Mouse (Mus musculus) embryo, embryonic 11.5 days (tissue): ENCODE data around the gene Cdkl4.
A peak's percentile ranks its signal among the peaks of the same experiment; 100 is the strongest.
"Not testable (repeated sequence)": the region's sequence is repeated elsewhere in the genome, so short reads cannot be mapped to it uniquely, and the experiment has no call there.

Source experiments
- DNase-seq: peaks from one replicate; pipeline ENCODE4 v3.0.0-alpha.2; 2012; ENCODE audit warnings: low read depth, low spot score

Cdkl4 gene

GRCm38 (mm10) chr17:80577639-80578038 is at the start of gene Cdkl4:
Cdkl4 (minus strand) TSS chr17:80577813.
- DNase-seq = no peak

DNA sequence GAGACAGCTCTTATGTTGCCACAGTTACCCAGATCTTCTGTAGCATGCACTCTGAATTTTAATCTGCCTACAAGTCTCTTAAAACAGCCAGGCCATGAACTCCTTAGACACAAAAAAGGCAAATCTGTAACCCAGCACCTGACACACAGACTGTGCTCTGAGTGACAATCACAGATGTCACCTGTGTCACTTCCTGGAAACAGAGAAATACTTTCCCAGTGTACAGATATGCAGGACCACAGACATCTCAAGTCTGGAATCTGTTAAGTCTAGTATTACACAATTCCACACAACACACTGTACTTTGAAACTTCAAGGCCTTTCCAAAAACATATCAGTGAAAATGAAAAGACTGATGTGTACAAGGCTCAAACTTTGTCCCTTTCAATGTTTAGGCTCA is 47.4 kb upstream of the Cdkl4 start:
- no peak for DNase-seq

GRCm38 (mm10) chr17:80621691-80622090 is 44.1 kb upstream of the Cdkl4 start:
- no peak for DNase-seq

DNA sequence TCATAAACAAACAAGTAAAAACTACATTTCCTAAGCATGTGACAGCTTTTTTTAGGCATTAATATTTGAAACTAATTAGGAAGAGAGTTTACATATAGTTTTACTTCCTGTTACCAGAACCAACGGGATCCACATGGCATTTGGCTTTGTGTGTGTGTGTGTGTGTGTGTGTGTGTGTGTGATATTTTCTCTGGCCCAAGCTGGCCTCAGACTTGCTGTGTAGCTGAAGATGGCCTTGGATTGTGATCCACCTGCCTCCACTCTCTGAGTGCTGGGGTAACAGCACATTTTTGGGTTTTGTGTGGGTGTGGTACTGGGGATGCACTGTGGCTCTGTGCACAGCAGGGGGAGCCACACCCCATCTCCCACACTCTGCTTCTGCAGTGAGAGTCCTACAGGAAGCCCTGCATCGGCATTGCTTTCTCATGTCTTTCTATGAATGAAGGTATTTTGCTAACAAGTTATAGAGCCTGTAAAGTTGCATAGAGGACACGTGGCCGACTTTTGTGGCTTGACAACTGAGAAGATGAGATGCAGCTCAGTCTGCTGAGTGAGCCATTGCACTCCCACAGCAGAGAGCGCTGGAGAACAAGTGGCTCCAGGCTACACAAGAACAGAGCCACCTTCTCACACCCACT is 43.3 kb upstream of the Cdkl4 start:
- peak; percentile 31 for DNase-seq

- no peak for DNase-seq
Measured at GRCm38 (mm10) chr17:80619556-80619955, 41.9 kb upstream of the Cdkl4 start.

GRCm38 (mm10) chr17:80618890-80619289 is 41.3 kb upstream of the Cdkl4 start:
- DNase-seq = no peak

DNA sequence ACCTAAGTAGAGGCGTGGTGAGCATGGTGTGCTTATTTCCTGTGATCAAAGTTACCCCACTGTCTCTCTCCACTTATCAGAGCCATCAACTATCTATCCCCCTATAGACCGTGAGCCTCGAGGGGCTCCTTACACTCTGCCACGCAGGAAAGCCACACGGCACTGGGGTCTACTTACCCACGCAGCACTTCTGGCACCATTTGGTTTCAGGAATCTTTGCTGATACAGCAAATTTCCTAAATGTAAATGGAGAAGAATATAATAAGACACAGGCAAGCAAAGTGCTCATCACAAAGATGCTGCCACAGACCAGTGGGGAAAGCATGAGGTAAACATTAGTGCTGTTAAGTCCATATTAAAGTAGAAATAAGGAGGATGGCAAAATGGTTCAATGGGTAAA is 26.2 kb upstream of the Cdkl4 start:
- DNase-seq = no peak

DNA sequence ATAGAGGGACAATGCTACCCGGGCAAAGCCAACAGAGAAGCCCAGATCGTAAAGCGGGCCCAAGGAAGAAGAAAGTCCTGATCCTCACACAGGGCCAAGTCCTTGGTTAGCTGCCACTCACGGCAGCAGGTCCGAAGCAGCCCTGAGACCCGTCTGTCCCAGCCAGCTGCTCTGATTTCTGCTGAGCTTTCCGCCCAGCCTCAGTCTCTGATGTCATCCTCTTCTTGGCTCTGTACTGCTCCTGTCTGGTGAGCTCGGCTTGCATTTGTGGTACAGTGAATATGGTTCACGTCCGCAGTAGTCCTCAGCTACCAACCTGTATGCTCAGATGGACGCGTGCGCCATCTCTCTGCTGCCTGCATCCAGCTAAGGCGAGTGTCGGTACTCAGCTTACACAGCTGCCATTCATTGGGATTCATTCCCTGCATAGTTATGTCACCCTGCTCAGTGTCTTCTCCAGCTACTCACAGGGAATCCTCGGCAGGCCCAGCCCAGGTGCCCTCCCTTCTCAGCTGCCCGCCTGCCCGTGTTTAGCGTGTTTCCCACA is 25.5 kb upstream of the Cdkl4 start:
- DNase-seq = no peak

GRCm38 (mm10) chr17:80601371-80601770 is 23.8 kb upstream of the Cdkl4 start:
- DNase-seq = peak; percentile 30

DNA sequence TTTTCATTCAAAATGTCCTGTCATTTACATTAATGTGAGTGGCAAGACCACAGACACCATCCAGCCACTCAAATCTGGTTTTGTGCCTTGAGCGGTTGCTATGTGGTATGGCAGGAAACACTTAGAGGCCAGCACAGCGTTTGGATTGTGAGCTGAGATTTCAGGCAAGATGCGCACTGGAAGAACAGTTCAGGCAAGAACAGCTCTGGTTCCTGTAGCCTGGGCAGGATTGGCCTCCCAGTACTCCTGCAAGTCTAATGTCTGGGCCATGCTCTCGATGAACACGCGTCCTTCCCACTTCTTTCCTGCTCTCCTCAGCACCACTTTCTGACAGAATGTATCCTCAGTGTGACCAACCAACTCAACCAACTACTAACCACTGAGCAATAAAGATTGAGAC is 5.4 kb upstream of the Cdkl4 start:
- no peak for DNase-seq

GRCm38 (mm10) chr17:80579901-80580300 is 2.3 kb upstream of the Cdkl4 start:
- DNase-seq = no peak

- no peak for DNase-seq
Measured at GRCm38 (mm10) chr17:80579089-80579488, 1.5 kb upstream of the Cdkl4 start.

- no peak for DNase-seq
Measured at GRCm38 (mm10) chr17:80578041-80578440, 428 bp upstream of the Cdkl4 start.

GRCm38 (mm10) chr17:80577214-80577613 is 399 bp downstream of the Cdkl4 start:
- DNase-seq = peak; percentile 54

DNA sequence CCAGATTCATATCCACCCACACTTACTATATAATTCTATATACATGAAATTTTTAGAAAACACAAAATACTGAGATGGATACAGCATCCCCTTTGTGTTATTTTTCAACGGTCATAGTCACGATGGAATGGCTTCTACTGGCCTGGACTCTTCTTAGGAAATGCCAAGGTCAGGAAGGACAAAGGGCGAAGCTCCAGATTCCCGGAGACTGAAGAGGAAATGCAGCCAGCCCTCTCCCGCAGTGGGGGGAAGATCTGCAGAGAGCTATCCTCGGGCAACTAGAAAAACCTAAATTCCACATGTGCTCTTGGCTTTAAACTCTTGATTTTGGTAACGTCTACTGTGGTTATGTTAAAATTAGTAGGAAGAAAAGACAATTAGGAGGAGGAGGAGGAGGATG is 2.6 kb downstream of the Cdkl4 start:
- no peak for DNase-seq

DNA sequence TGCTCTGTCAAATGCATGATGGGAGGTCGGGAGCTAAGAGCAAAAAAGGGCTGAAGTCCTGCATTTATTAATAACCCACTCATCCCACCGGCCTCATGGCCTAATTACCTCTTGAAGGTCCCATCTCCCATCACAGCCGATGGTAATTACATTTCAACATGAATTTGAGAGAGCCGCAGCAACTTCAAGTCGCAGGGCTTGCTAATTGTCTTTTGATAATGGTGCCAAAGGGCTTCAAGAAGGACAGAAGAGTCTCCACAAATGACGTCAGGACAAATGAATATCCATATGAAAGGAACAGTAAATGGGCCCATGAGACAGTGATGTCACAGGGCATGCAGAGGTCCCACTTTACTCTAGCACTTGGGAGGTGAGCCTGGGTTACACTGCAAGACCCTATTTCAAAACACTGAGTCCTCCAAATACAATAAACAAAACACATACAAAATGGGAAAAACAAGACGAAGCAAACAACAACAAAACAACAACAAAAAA is 3.1 kb downstream of the Cdkl4 start:
- DNase-seq = no peak

GRCm38 (mm10) chr17:80572187-80572935 is 5.3 kb downstream of the Cdkl4 start:
- no peak for DNase-seq

DNA sequence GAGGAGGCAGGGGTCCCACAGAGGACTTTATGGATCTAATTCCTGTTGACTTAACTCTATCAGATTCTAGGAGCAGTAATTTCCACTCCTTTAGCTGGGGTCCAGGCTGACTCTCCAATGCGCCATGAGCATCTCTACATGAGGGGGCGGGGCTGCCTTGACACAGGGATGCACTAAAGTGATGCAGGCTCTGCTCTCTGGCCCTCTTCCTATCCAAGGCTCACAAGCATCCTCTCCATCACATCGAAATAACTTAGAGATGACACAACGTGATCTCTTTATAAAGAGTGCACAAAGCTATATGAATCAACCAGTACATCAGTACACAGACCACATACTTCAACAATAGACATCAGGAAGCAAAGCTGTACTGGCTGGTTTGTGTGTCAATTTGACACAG is 6.2 kb downstream of the Cdkl4 start:
- DNase-seq = no peak

- not testable (repeated sequence) for DNase-seq
Measured at GRCm38 (mm10) chr17:80569718-80570117, 7.9 kb downstream of the Cdkl4 start.

- no peak for DNase-seq
Measured at GRCm38 (mm10) chr17:80568842-80569601, 8.6 kb downstream of the Cdkl4 start.

DNA sequence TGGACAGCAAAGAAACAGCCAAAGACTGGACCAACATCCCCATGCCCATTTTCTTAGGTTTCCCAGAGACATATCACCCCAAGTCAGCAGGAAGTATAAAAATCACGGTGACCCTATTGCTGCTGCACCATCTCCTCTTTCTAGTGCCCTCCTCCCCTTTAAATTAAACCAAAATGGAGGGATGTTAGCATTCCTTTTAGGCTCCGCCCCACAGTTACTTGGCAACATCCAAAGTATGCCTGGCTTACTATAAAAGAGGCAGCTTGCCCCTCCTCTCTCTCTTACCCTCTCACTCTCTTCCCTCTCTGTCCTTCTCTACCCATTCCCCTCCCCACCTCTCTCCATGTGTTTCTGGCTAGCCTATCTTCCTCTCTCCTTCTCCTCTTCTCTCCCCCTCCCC is 9.2 kb downstream of the Cdkl4 start:
- no peak for DNase-seq

DNA sequence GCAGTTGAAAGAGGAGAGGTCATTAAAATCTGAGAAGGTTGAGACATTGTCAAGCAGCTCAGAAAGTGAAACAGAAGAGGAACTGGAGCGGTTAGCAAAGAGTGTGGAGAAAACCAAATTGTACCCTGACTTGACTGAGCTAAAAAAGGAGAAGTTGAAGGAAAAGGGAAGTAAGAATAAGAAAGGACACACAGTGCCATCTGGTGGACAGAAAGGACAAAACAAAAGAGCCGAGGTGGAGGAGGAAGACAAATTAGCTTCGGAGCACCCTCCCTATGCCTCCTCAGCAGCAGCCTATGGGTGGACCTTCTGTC is 13.0 kb downstream of the Cdkl4 start:
- no peak for DNase-seq
